Mouse (Mus musculus): ENCODE measurements at regions not wholly inside any gene's neighbourhood (a gene's known extent, or its start where the extent isn't known, plus 50 kb on each side); places are given as distances from the start of the nearest gene placed in this dataset.

GRCm38 (mm10) chr1:105206216-105206615 lies 150.3 kb downstream of the Rnf152 start:
- TF ChIP-seq NANOG (IDR thresholded peaks at IDR 0.05; ENCODE audit: borderline replicate concordance, low read length) (no peak), POU5F1 (IDR thresholded peaks at IDR 0.05; ENCODE audit: borderline replicate concordance, low read length) (no peak), CTCF (conservative IDR thresholded peaks at IDR 0.05; ENCODE audit: low read length) (no peak)
- H3K4me1 ChIP-seq (replicated peaks; ENCODE audit: low read depth, low read length): no peaks in the 10 kb centered on the region

DNA sequence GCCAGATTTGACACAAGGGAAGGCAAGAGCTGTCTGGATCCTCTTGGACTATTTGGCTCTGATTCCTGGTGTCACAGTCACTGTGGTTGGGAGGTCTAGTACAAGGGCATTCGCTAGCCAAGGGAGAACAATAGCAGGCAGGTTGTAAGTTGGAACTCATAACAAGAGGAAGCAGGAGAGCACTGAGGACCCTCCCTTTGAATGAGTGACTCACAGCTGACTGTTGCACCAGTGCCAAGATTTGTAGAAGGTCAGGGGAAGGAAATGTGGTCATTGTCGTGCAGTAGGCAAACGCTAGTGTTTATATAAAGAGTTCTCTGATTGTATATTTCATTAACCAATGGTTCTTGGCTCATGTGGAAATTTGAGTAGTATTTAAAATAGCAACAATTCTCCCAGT lies 157.2 kb downstream of the Rnf152 start:
- H3K36me3 ChIP-seq (ENCODE audit: insufficient read depth, low read length): no peaks in the 10 kb centered on the region
- H3K4me3 ChIP-seq (replicated peaks; ENCODE audit: low read length): no peak overlapping the region
- TF ChIP-seq POU5F1 (IDR thresholded peaks at IDR 0.05; ENCODE audit: borderline replicate concordance, low read length) (no peak), NANOG (IDR thresholded peaks at IDR 0.05; ENCODE audit: borderline replicate concordance, low read length) (no peak), CTCF (conservative IDR thresholded peaks at IDR 0.05; ENCODE audit: low read length) (no peak)
- H3K9me3 ChIP-seq (ENCODE audit: low read length): no peaks in the 10 kb centered on the region
- H3K27me3 ChIP-seq (ENCODE audit: insufficient read depth, low read length): no peaks in the 10 kb centered on the region
- no peaks in the 10 kb centered on the region for H3K4me1 ChIP-seq (replicated peaks; ENCODE audit: low read depth, low read length)

More at GRCm38 (mm10) chr1:105206216-105206615, 150.3 kb downstream of the Rnf152 start:
- Histone ChIP-seq H3K36me3 (ENCODE audit: insufficient read depth, low read length) (no peaks in the 10 kb centered on the region), H3K27me3 (ENCODE audit: insufficient read depth, low read length) (no peaks in the 10 kb centered on the region), H3K4me3 (replicated peaks; ENCODE audit: low read length) (no peak overlapping the region), H3K9me3 (ENCODE audit: low read length) (no peaks in the 10 kb centered on the region)

GRCm38 (mm10) chr1:105191126-105191525 lies 165.4 kb downstream of the Rnf152 start:
- TF ChIP-seq CTCF (conservative IDR thresholded peaks at IDR 0.05; ENCODE audit: low read length): no peak
- TF ChIP-seq POU5F1 (IDR thresholded peaks at IDR 0.05; ENCODE audit: borderline replicate concordance, low read length): no peak
- TF ChIP-seq NANOG (IDR thresholded peaks at IDR 0.05; ENCODE audit: borderline replicate concordance, low read length): no peak
- H3K27me3 ChIP-seq (ENCODE audit: insufficient read depth, low read length): no peaks in the 10 kb centered on the region
- H3K9me3 ChIP-seq (ENCODE audit: low read length): no peaks in the 10 kb centered on the region
- H3K36me3 ChIP-seq (ENCODE audit: insufficient read depth, low read length): no peaks in the 10 kb centered on the region
- H3K4me1 ChIP-seq (replicated peaks; ENCODE audit: low read depth, low read length): no peaks in the 10 kb centered on the region
- H3K4me3 ChIP-seq (replicated peaks; ENCODE audit: low read length): no peak overlapping the region

GRCm38 (mm10) chr1:105188920-105189266 lies 167.6 kb downstream of the Rnf152 start:
- no peaks in the 10 kb centered on the region for H3K36me3 ChIP-seq (ENCODE audit: insufficient read depth, low read length)
- no peak overlapping the region for H3K4me3 ChIP-seq (replicated peaks; ENCODE audit: low read length)
- no peaks in the 10 kb centered on the region for H3K27me3 ChIP-seq (ENCODE audit: insufficient read depth, low read length)
- H3K4me1 ChIP-seq (replicated peaks; ENCODE audit: low read depth, low read length): no peaks in the 10 kb centered on the region
- no peaks in the 10 kb centered on the region for H3K9me3 ChIP-seq (ENCODE audit: low read length)
- TF ChIP-seq CTCF (conservative IDR thresholded peaks at IDR 0.05; ENCODE audit: low read length) (no peak), NANOG (IDR thresholded peaks at IDR 0.05; ENCODE audit: borderline replicate concordance, low read length) (no peak), POU5F1 (IDR thresholded peaks at IDR 0.05; ENCODE audit: borderline replicate concordance, low read length) (no peak)

- TF ChIP-seq CTCF (conservative IDR thresholded peaks at IDR 0.05; ENCODE audit: low read length) (no peak), NANOG (IDR thresholded peaks at IDR 0.05; ENCODE audit: borderline replicate concordance, low read length) (no peak), POU5F1 (IDR thresholded peaks at IDR 0.05; ENCODE audit: borderline replicate concordance, low read length) (no peak)
- H3K4me3 ChIP-seq (replicated peaks; ENCODE audit: low read length): no peak overlapping the region
- no peaks in the 10 kb centered on the region for H3K36me3 ChIP-seq (ENCODE audit: insufficient read depth, low read length)
- no peaks in the 10 kb centered on the region for H3K9me3 ChIP-seq (ENCODE audit: low read length)
- H3K4me1 ChIP-seq (replicated peaks; ENCODE audit: low read depth, low read length): no peaks in the 10 kb centered on the region
- H3K27me3 ChIP-seq (ENCODE audit: insufficient read depth, low read length): no peaks in the 10 kb centered on the region
Measured at GRCm38 (mm10) chr1:105188210-105188919, 168.1 kb downstream of the Rnf152 start.

GRCm38 (mm10) chr1:105184470-105184869 lies 172.0 kb downstream of the Rnf152 start:
- no peaks in the 10 kb centered on the region for H3K9me3 ChIP-seq (ENCODE audit: low read length)
- H3K4me1 ChIP-seq (replicated peaks; ENCODE audit: low read depth, low read length): no peaks in the 10 kb centered on the region
- H3K4me3 ChIP-seq (replicated peaks; ENCODE audit: low read length): no peak overlapping the region
- no peaks in the 10 kb centered on the region for H3K27me3 ChIP-seq (ENCODE audit: insufficient read depth, low read length)
- no peaks in the 10 kb centered on the region for H3K36me3 ChIP-seq (ENCODE audit: insufficient read depth, low read length)
- no peak for TF ChIP-seq NANOG (IDR thresholded peaks at IDR 0.05; ENCODE audit: borderline replicate concordance, low read length)
- no peak for TF ChIP-seq POU5F1 (IDR thresholded peaks at IDR 0.05; ENCODE audit: borderline replicate concordance, low read length)
- no peak for TF ChIP-seq CTCF (conservative IDR thresholded peaks at IDR 0.05; ENCODE audit: low read length)

GRCm38 (mm10) chr1:105179371-105179823 lies 177.1 kb downstream of the Rnf152 start:
- TF ChIP-seq POU5F1 (IDR thresholded peaks at IDR 0.05; ENCODE audit: borderline replicate concordance, low read length) (no peak), CTCF (conservative IDR thresholded peaks at IDR 0.05; ENCODE audit: low read length) (no peak), NANOG (IDR thresholded peaks at IDR 0.05; ENCODE audit: borderline replicate concordance, low read length) (no peak)
- H3K36me3 ChIP-seq (ENCODE audit: insufficient read depth, low read length): no peaks in the 10 kb centered on the region
- no peaks in the 10 kb centered on the region for H3K9me3 ChIP-seq (ENCODE audit: low read length)
- H3K4me3 ChIP-seq (replicated peaks; ENCODE audit: low read length): peak overlapping the region; percentile 26; the same call in 1 of the 2 replicates
- no peaks in the 10 kb centered on the region for H3K4me1 ChIP-seq (replicated peaks; ENCODE audit: low read depth, low read length)
- no peaks in the 10 kb centered on the region for H3K27me3 ChIP-seq (ENCODE audit: insufficient read depth, low read length)

- Histone ChIP-seq H3K36me3 (ENCODE audit: insufficient read depth, low read length) (no peaks in the 10 kb centered on the region), H3K27me3 (ENCODE audit: insufficient read depth, low read length) (no peaks in the 10 kb centered on the region), H3K4me1 (replicated peaks; ENCODE audit: low read depth, low read length) (no peaks in the 10 kb centered on the region), H3K9me3 (ENCODE audit: low read length) (no peaks in the 10 kb centered on the region), H3K4me3 (replicated peaks; ENCODE audit: low read length) (no peak overlapping the region)
- TF ChIP-seq NANOG (IDR thresholded peaks at IDR 0.05; ENCODE audit: borderline replicate concordance, low read length) (no peak), POU5F1 (IDR thresholded peaks at IDR 0.05; ENCODE audit: borderline replicate concordance, low read length) (no peak), CTCF (conservative IDR thresholded peaks at IDR 0.05; ENCODE audit: low read length) (no peak)
Measured at GRCm38 (mm10) chr1:105178773-105179172, 177.7 kb downstream of the Rnf152 start.

DNA sequence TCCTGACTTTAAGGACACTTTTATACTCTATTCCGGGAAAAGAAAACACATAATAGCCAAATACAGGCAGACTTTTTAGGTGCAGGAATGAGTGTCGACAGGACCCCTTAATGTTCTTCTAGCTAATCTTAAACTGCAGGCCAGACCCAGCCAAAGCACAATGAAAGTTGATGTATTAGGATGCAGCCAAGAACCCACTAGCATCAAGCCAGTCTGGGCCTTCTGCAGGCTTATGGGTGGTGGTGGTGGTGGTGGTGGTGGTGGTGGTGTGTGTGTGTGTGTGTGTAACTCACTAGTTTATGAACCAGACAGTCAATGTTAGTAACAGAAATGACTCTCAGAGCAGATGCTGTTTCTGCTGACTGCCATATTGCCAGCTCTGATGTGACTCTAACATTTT lies 178.6 kb downstream of the Rnf152 start:
- Histone ChIP-seq H3K4me1 (replicated peaks; ENCODE audit: low read depth, low read length) (no peaks in the 10 kb centered on the region), H3K4me3 (replicated peaks; ENCODE audit: low read length) (no peak overlapping the region), H3K36me3 (ENCODE audit: insufficient read depth, low read length) (no peaks in the 10 kb centered on the region), H3K27me3 (ENCODE audit: insufficient read depth, low read length) (no peaks in the 10 kb centered on the region), H3K9me3 (ENCODE audit: low read length) (no peaks in the 10 kb centered on the region)
- TF ChIP-seq POU5F1 (IDR thresholded peaks at IDR 0.05; ENCODE audit: borderline replicate concordance, low read length): no peak
- TF ChIP-seq NANOG (IDR thresholded peaks at IDR 0.05; ENCODE audit: borderline replicate concordance, low read length): no peak
- TF ChIP-seq CTCF (conservative IDR thresholded peaks at IDR 0.05; ENCODE audit: low read length): no peak

All from E14TG2a.4 (cell line).